Mouse (Mus musculus) adrenal gland, postnatal 14 days (tissue): ENCODE results near the gene Drg1. TPM values are rescaled to one million over a fixed set of nuclear protein-coding genes. Genes with fewer than 3 reads are reported as not detected.

Experiments used
- total RNA-seq: library from RNA; stranded (reverse); gene quantifications from 2 replicates; pipeline ENCODE4 v1.2.3, GENCODE M21; 2021

Drg1 gene
- total RNA-seq, 1 experiment from 2014 or later = 93.9 TPM

Other genes starting within 250 kb of the Drg1 start
- gene Sfi1, start 73.0 kb downstream of the Drg1 start, total RNA-seq = 39.4 and 60.7 TPM in 2 replicates
- 57.0 and 61.1 TPM in 2 replicates for gene Eif4enif1, start 64.0 kb downstream of the Drg1 start, total RNA-seq
- gene Patz1, start 22.5 kb upstream of the Drg1 start, total RNA-seq = 31.6 and 38.3 TPM in 2 replicates
- 11.1 and 24.2 TPM in 2 replicates for gene Pik3ip1, start 64.0 kb upstream of the Drg1 start, total RNA-seq
- gene Limk2, start 142.8 kb upstream of the Drg1 start, total RNA-seq = 21.4 and 30.6 TPM in 2 replicates
- gene Rnf185, start 185.9 kb upstream of the Drg1 start, total RNA-seq = 28.9 and 33.8 TPM in 2 replicates
- gene Pla2g3, start 221.9 kb upstream of the Drg1 start, total RNA-seq = 0.15 and 0.19 TPM in 2 replicates
- 0.75 and 0.82 TPM in 2 replicates for gene Inpp5j, start 238.4 kb upstream of the Drg1 start, total RNA-seq
- 33.6 and 33.8 TPM in 2 replicates for gene Selenom, start 248.3 kb upstream of the Drg1 start, total RNA-seq